Mouse (Mus musculus): ENCODE data around the gene Ccdc9b.

- TF ChIP-seq EP300 (IDR thresholded peaks at IDR 0.05; ENCODE audit: low read depth) (no peak), CTCF (IDR thresholded peaks at IDR 0.05; ENCODE audit: low read depth) (no peak)
Observed at GRCm38 (mm10) chr2:118802542-118803118, 40.2 kb upstream of the Ccdc9b start.

Data from heart, postnatal 0 days (tissue).